Mouse (Mus musculus): ENCODE measurements around the gene C1qtnf2.

Gene C1qtnf2

DNA sequence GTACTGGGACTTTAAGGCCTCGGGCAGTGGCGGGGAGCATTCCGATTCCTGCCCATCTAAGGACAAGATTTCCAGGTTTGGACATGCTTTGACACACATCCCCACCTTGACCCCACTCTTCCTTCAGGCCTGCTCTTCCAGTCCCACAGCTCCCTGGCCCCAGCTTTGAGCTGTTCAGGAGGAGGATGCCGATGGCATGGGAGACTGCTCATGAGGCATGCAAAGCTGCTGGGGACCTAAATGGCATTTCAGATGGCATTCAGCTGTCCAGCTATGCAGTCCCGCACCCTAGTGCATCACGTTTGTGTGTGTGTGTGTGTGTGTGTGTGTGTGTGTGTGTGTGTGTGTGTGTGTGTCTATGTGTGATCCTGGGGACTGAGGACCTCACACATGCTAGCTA lies 63.0 kb downstream of the C1qtnf2 start:
- no peak for DNase-seq (ENCODE audit: low spot score in 2 of 2)

DNA sequence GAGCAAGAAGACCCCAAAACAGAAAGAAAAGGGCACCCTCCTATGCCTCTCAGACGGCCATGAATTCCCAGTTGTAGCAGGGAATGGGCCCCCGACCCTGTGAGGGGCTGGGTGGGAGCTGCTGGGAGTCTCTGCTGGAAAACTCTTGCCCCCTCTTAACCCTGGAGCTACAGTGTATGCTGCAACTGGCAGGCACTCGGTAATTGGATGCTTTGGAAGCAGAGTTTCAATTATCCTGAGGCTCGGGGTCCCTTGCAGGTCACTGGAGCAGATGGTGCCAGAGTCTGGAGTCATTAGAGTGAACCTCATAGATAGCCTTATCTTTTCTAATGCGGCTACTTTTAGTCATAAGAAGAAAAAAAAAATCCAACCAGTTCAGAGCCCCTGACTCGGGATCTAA lies 65.8 kb downstream of the C1qtnf2 start:
- no peak for DNase-seq (ENCODE audit: low spot score in 2 of 2)
